Mouse (Mus musculus): ENCODE results near the gene Awat2. TPM values are rescaled to one million over a fixed set of nuclear protein-coding genes. Genes with fewer than 3 reads are reported as not detected.

The Awat2 gene
- polyA plus RNA-seq, 1 experiment, result 0.15 TPM

GRCm38 (mm10) chrX:100356974-100357373, 85.5 kb downstream of the Awat2 start:
- no peak overlapping the region for H3K4me3 ChIP-seq (replicated peaks; ENCODE audit: insufficient read depth, low read depth, low read length)
- H3K27me3 ChIP-seq (ENCODE audit: control insufficient read depth, insufficient read depth, low read length), result no peaks in the 10 kb centered on the region
- H3K4me1 ChIP-seq (ENCODE audit: control insufficient read depth, insufficient read depth, low read length), result no peaks in the 10 kb centered on the region
- no peak for DNase-seq
- TF ChIP-seq POLR2A (IDR thresholded peaks at IDR 0.05; ENCODE audit: borderline replicate concordance, insufficient read depth, low read length), result no peak
- no peak for TF ChIP-seq CTCF (IDR thresholded peaks at IDR 0.05; ENCODE audit: borderline replicate concordance, insufficient read depth, low read depth, low read length)
- WGBS, result 96% methylated on average over 2 of the region's 2 CpGs
- no peak overlapping the region for H3K27ac ChIP-seq (ENCODE audit: insufficient read depth, low read length)

Other genes starting within 250 kb of the Awat2 start
- not detected in 2 replicates for gene Otud6a, start 13.7 kb downstream of the Awat2 start, polyA plus RNA-seq (2012; rRNA removed)
- 47.7 and 51.8 TPM in 2 replicates for gene Igbp1, start 51.6 kb upstream of the Awat2 start, polyA plus RNA-seq (2012; rRNA removed)
- gene Dgat2l6, start 82.1 kb upstream of the Awat2 start, polyA plus RNA-seq (2012; rRNA removed), result not detected in 2 replicates
- not detected in 2 replicates for gene Awat1, start 129.5 kb upstream of the Awat2 start, polyA plus RNA-seq (2012; rRNA removed)
- 0.03 and 0.08 TPM in 2 replicates for gene P2ry4, start 152.2 kb upstream of the Awat2 start, polyA plus RNA-seq (2012; rRNA removed)
- not detected in 2 replicates for gene Arr3, start 162.8 kb upstream of the Awat2 start, polyA plus RNA-seq (2012; rRNA removed)
- gene Kif4, start 183.0 kb upstream of the Awat2 start, polyA plus RNA-seq (2012; rRNA removed), result 0.26 and 0.33 TPM in 2 replicates
- gene Pdzd11, start 183.9 kb upstream of the Awat2 start, polyA plus RNA-seq (2012; rRNA removed), result 50.3 and 53.1 TPM in 2 replicates

Data from cerebellum, adult 2 months (tissue).